Mouse (Mus musculus) small intestine, adult 10 weeks (tissue): ENCODE results near the gene Jph4. TPM values are rescaled to one million over a fixed set of nuclear protein-coding genes. Genes with fewer than 3 reads are reported as not detected.

Experiments used
- polyA plus RNA-seq: library from polyadenylated mRNA; stranded (reverse); fragments of 350-450 nt; fragmentation: Illumina TruSeq; extraction: RNeasy Lipid Tissue Mini Kit (QIAGEN cat#74804); gene quantifications from one replicate; pipeline ENCODE4 v1.2.3, GENCODE M21; 2014; ENCODE audit warnings: low replicate concordance

Jph4 gene
- 0.37 TPM for polyA plus RNA-seq

GRCm38 (mm10) chr14:55116425-55117200, at the start of gene Jph4:
TSS of gene Jph4 (minus strand) at chr14:55116935.

DNA sequence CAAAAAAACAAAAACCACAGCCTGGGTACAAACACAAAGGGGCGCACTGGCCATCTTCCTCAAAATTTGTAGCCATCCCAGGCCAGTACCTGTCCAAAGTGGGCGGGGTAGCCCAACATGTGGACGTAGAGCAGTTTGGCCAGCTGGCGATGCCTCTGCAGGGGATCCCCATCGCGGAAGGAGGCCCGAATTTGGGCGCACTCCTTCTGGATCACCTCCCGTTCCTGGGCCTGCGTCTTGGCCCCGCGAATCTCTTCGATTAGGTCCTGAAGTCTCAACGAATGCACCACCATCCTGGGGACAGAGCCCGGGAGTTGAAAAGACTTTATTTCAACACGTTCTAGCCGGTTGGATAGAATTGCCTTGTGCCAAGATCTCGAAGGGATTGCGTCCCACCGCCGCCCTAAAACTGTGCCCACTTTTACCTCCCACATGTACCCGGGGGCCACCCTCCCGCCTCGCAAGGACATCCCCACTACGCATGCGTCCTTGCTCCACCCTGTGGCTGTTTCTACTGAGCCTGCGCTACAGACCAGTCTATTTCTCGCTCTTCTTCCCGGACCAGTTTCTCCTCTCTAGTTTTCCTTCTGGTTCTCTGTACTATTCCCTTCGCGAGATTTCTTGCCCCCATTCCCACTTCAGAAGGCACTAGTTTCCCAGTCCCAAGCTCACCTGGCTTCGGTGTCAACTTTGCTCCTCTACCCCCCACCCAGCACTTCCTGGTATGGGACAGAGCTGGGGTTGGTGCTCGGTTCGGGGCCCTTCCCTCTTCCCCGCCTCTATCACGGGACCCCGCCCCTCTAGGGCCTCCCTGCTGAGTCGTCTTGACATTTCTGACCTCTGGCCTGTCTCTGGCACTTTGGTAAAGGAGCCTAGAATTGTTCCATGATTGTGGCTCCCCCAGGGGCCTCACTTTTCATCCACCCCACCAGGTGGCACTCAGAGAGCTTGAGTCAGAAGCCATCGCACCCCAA, 10.6 kb downstream of the Jph4 start, which contains the start of gene Ap1g2:
Gene Ap1g2, minus strand, starts transcription at position 758 of the 974 bp plus-strand sequence.

GRCm38 (mm10) chr14:55094704-55095231, 22.0 kb downstream of the Jph4 start, which contains the start of gene Thtpa:
TSS of gene Thtpa (plus strand) at chr14:55094784.

DNA sequence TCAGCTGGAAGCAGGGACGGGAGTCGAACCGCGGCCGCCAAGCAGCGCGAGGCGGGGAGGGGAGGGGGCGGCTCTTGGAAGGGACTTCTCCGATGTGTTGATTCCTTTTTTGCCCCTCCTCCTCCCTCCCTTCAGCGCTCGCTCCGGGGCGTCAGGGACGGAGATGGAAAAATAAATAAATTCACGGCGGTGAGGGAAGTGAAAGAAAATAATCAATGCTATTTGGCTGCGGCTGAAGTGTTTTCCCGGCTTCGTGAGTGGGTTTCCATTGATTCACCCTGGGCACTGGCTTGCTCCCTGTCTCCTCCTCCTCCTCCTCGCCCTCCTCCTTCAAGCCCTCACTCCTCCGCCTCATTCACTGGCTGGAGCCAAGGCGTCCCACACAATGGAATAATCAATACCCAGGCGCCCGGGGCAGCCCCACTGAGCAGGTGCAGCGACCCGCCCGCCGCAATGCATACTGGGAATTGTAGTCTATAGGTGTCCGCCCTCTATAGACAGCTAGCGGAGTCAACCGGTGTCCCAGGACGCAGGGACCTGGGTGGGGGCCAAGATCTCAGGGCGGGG, 24.6 kb downstream of the Jph4 start, which contains the start of gene Zfhx2:
Gene Zfhx2, minus strand, starts transcription at position 314 of the 567 bp plus-strand sequence.

Other genes starting within 250 kb of the Jph4 start
- 3.3 TPM for gene Homez, start 246.0 kb downstream of the Jph4 start, polyA plus RNA-seq
- gene Ppp1r3e, start 239.4 kb downstream of the Jph4 start, polyA plus RNA-seq, result 3.3 TPM
- 12.5 TPM for gene Bcl2l2, start 233.6 kb downstream of the Jph4 start, polyA plus RNA-seq
- gene Gm20521, start 233.5 kb downstream of the Jph4 start, polyA plus RNA-seq, result not detected
- gene Pabpn1, start 224.4 kb downstream of the Jph4 start, polyA plus RNA-seq, result 46.7 TPM
- 0.22 TPM for gene Slc22a17, start 203.8 kb downstream of the Jph4 start, polyA plus RNA-seq
- not detected for gene Efs, start 190.8 kb downstream of the Jph4 start, polyA plus RNA-seq
- gene Il25, start 184.2 kb downstream of the Jph4 start, polyA plus RNA-seq, result not detected
- not detected for gene Cmtm5, start 180.7 kb downstream of the Jph4 start, polyA plus RNA-seq
- not detected for gene Myh6, start 150.0 kb downstream of the Jph4 start, polyA plus RNA-seq
- not detected for gene Gm17428, start 140.0 kb downstream of the Jph4 start, polyA plus RNA-seq
- gene Myh7, start 122.3 kb downstream of the Jph4 start, polyA plus RNA-seq, result not detected
- gene Ngdn, start 101.5 kb downstream of the Jph4 start, polyA plus RNA-seq, result 1.9 TPM
- gene Zfhx2, start 24.6 kb downstream of the Jph4 start, polyA plus RNA-seq, result 0.41 TPM
- 3.2 TPM for gene Thtpa, start 22.2 kb downstream of the Jph4 start, polyA plus RNA-seq
- gene Ap1g2, start 10.3 kb downstream of the Jph4 start, polyA plus RNA-seq, result 15.8 TPM
- not detected for gene Dhrs2, start 105.1 kb upstream of the Jph4 start, polyA plus RNA-seq